Mouse (Mus musculus): ENCODE results near the gene Rerg. TPM values are rescaled to one million over a fixed set of nuclear protein-coding genes. Genes with fewer than 3 reads are reported as not detected.

Gene Rerg
- total and polyA plus RNA-seq, 3 experiments = 0.05 TPM; not detected in 2

DNA sequence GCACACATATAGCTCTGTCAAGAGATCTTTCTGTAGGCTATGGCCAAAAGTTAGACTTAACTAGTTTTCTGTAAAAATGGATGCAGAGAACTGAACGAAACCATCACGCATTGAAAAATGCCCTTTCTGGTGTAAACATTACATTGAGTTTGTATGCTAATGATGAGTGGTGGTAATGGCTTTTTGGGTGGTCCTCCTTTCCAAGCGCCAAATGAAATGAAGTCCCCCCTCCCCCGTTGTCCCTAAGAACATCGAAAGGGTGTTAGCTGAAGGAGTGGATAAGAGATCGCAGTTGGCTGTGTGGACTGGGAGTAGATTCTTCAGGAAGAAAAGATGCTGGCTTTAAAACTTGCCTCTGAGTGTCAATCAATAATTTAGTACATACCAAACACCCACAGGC, 20.3 kb upstream of the Rerg start:
- Histone ChIP-seq H3K4me1 (ENCODE audit: insufficient read depth, low read depth, low read length) (no peaks in the 10 kb centered on the region), H3K9me3 (replicated peaks) (peaks cover 59% of the 10 kb centered on the region), H3K27me3 (ENCODE audit: insufficient read depth, low read length) (no peaks in the 10 kb centered on the region), H3K4me3 (ENCODE audit: low read depth, low read length) (no peak overlapping the region), H3K36me3 (replicated peaks) (no peaks in the 10 kb centered on the region)
- DNase-seq (ENCODE audit: low spot score) (no peak), ATAC-seq (ENCODE audit: extremely low read depth, insufficient number of reproducible peaks, low FRiP score, poor library complexity, severe bottlenecking) (no peak)
- TF ChIP-seq GATA1 (IDR thresholded peaks at IDR 0.05; ENCODE audit: borderline replicate concordance, low read length) = no peak
- TF ChIP-seq POLR2AphosphoS5 (IDR thresholded peaks at IDR 0.05; ENCODE audit: insufficient replicate concordance, low read depth, low read length) = no peak
- no peak for TF ChIP-seq CTCF (IDR thresholded peaks at IDR 0.05; ENCODE audit: low read depth, low read length)
- no peak for TF ChIP-seq TAL1 (conservative IDR thresholded peaks at IDR 0.05; ENCODE audit: low read depth, low read length)
- no peak for TF ChIP-seq GATA2 (IDR thresholded peaks at IDR 0.05; ENCODE audit: borderline replicate concordance, low read depth, low read length)

DNA sequence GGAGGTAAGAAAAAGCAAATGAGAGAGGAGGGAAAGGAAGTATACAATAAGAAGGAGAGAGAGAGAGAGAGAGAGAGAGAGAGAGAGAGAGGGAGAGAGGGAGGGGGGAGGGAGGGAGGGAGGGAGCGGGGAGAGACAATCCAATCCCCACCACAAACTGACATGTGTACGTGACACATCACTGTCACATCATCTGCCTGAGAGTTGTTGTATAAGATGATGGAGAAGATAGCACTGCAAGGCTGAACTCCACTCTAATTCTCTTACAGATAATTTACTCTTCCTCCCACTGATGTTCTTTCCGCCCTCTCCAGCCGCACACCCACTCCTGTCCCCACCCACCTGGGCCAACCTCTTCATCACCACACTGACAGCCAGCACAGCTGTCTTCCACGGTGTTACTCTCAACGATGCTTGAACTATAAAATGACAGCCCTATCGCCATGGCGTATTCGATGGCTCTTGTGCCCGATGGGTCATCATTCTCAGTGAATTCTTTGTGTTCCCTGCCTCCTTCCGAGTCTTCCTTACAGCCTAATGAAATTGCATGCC, 18.2 kb upstream of the Rerg start:
- H3K4me3 ChIP-seq (ENCODE audit: low read depth, low read length) = no peak overlapping the region
- H3K4me1 ChIP-seq (ENCODE audit: insufficient read depth, low read depth, low read length) = no peaks in the 10 kb centered on the region
- no peaks in the 10 kb centered on the region for H3K27me3 ChIP-seq (ENCODE audit: insufficient read depth, low read length)
- H3K36me3 ChIP-seq (replicated peaks) = no peaks in the 10 kb centered on the region
- H3K9me3 ChIP-seq (replicated peaks) = peaks cover 50% of the 10 kb centered on the region
- no peak for ATAC-seq (ENCODE audit: extremely low read depth, insufficient number of reproducible peaks, low FRiP score, poor library complexity, severe bottlenecking)
- no peak for TF ChIP-seq TAL1 (conservative IDR thresholded peaks at IDR 0.05; ENCODE audit: low read depth, low read length)
- no peak for TF ChIP-seq CTCF (IDR thresholded peaks at IDR 0.05; ENCODE audit: low read depth, low read length)
- TF ChIP-seq POLR2AphosphoS5 (IDR thresholded peaks at IDR 0.05; ENCODE audit: insufficient replicate concordance, low read depth, low read length) = no peak
- no peak for TF ChIP-seq GATA1 (IDR thresholded peaks at IDR 0.05; ENCODE audit: borderline replicate concordance, low read length)
- no peak for TF ChIP-seq GATA2 (IDR thresholded peaks at IDR 0.05; ENCODE audit: borderline replicate concordance, low read depth, low read length)
- DNase-seq (ENCODE audit: low spot score) = no peak

DNA sequence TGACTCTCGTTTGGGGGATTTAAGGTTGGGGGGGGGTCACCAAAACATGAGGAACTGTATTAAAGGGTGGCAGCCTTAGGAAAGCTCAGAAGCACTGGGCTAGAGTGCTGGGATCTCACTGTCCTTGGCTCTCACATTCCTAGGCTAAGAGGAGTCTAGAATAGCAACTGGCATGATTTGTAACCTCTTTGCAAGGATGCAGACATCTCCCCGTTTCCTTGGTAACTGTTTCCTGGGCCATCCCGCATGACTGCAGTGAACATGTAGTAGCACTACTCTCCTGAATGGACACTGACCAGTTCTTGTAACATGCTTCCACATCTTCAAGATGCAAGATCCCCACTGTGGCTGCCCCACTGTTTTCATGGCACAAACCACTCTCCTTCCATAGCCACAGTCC, 17.1 kb upstream of the Rerg start:
- ATAC-seq (ENCODE audit: extremely low read depth, insufficient number of reproducible peaks, low FRiP score, poor library complexity, severe bottlenecking) = no peak
- Histone ChIP-seq H3K27me3 (ENCODE audit: insufficient read depth, low read length) (no peaks in the 10 kb centered on the region), H3K4me1 (ENCODE audit: insufficient read depth, low read depth, low read length) (no peaks in the 10 kb centered on the region), H3K36me3 (replicated peaks) (no peaks in the 10 kb centered on the region), H3K9me3 (replicated peaks) (peaks cover 53% of the 10 kb centered on the region), H3K4me3 (ENCODE audit: low read depth, low read length) (no peak overlapping the region)
- TF ChIP-seq CTCF (IDR thresholded peaks at IDR 0.05; ENCODE audit: low read depth, low read length) = no peak
- no peak for DNase-seq (ENCODE audit: low spot score)

DNA sequence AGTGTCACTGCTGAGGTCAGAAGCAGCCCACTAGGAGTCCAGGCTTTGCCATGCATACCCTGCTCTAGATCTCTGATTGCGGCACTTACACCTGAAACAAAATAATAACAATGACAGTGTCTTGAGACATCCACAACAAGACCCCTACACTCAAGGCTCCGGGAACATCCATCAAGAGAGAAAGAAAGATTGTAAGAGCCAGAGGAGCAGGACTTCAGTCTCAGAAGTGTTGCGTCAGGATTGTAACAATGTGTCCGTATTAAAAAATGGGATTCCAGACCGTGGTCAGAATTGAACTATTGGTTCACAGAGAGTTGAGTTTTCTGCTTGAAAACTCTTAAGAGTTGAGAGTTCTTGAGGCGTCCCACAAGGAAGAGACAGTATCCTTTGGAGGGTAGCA, 10.3 kb upstream of the Rerg start:
- H3K4me1 ChIP-seq (ENCODE audit: insufficient read depth, low read depth, low read length) = no peaks in the 10 kb centered on the region
- no peak for DNase-seq (ENCODE audit: low spot score)
- TF ChIP-seq TAL1 (conservative IDR thresholded peaks at IDR 0.05; ENCODE audit: low read depth, low read length) (no peak), GATA2 (IDR thresholded peaks at IDR 0.05; ENCODE audit: borderline replicate concordance, low read depth, low read length) (no peak), GATA1 (IDR thresholded peaks at IDR 0.05; ENCODE audit: borderline replicate concordance, low read length) (no peak), POLR2AphosphoS5 (IDR thresholded peaks at IDR 0.05; ENCODE audit: insufficient replicate concordance, low read depth, low read length) (no peak), CTCF (IDR thresholded peaks at IDR 0.05; ENCODE audit: low read depth, low read length) (no peak)
- H3K27me3 ChIP-seq (ENCODE audit: insufficient read depth, low read length) = no peaks in the 10 kb centered on the region
- no peak overlapping the region for H3K4me3 ChIP-seq (ENCODE audit: low read depth, low read length)
- no peak for ATAC-seq (ENCODE audit: extremely low read depth, insufficient number of reproducible peaks, low FRiP score, poor library complexity, severe bottlenecking)
- peaks cover 43% of the 10 kb centered on the region for H3K9me3 ChIP-seq (replicated peaks)
- no peaks in the 10 kb centered on the region for H3K36me3 ChIP-seq (replicated peaks)

DNA sequence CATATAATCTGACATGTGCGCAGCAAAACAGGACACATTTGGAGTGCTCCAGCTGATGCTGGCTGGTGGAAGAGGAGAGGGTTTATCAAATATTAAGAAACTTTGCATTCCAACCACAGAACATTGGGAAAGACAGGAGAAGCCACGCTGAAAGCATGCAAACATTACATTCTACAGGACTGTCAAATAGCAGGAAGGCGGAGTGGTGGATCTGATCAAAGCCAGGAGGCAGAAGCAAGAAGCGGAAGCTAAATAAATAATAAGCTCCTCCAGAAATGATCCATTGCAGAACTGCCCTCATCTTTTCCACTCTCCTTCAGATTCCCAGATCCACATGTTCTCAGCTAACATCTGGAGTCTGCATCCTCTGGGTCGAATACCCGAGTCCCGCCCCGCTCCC, 9.8 kb upstream of the Rerg start:
- Histone ChIP-seq H3K27me3 (ENCODE audit: insufficient read depth, low read length) (no peaks in the 10 kb centered on the region), H3K9me3 (replicated peaks) (peaks cover 44% of the 10 kb centered on the region), H3K4me1 (ENCODE audit: insufficient read depth, low read depth, low read length) (no peaks in the 10 kb centered on the region), H3K36me3 (replicated peaks) (no peaks in the 10 kb centered on the region), H3K4me3 (ENCODE audit: low read depth, low read length) (no peak overlapping the region)
- ATAC-seq (ENCODE audit: extremely low read depth, insufficient number of reproducible peaks, low FRiP score, poor library complexity, severe bottlenecking) = no peak
- no peak for DNase-seq (ENCODE audit: low spot score)
- no peak for TF ChIP-seq POLR2AphosphoS5 (IDR thresholded peaks at IDR 0.05; ENCODE audit: insufficient replicate concordance, low read depth, low read length)
- no peak for TF ChIP-seq CTCF (IDR thresholded peaks at IDR 0.05; ENCODE audit: low read depth, low read length)
- no peak for TF ChIP-seq TAL1 (conservative IDR thresholded peaks at IDR 0.05; ENCODE audit: low read depth, low read length)
- TF ChIP-seq GATA2 (IDR thresholded peaks at IDR 0.05; ENCODE audit: borderline replicate concordance, low read depth, low read length) = no peak
- TF ChIP-seq GATA1 (IDR thresholded peaks at IDR 0.05; ENCODE audit: borderline replicate concordance, low read length) = no peak

DNA sequence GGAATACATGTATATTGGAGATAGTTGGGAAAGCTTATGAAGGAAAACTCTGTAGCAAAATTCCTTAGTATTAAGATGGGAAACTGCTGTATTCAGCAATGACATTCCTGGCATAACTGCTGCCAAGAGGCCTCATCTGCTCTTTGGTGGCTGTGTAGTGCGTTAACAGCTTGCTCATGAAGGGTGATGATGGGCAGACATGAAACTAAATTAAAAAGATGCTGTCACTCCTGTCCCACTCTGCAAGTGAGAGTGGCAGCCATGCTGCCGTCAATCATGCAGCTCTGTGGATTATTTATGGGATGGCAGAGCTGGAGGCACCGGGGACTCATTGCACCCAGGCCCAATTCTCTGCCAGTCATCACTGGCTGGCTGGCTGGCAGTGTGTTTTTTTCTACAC, 8.7 kb upstream of the Rerg start:
- TF ChIP-seq TAL1 (conservative IDR thresholded peaks at IDR 0.05; ENCODE audit: low read depth, low read length) (no peak), GATA1 (IDR thresholded peaks at IDR 0.05; ENCODE audit: borderline replicate concordance, low read length) (no peak), GATA2 (IDR thresholded peaks at IDR 0.05; ENCODE audit: borderline replicate concordance, low read depth, low read length) (no peak), POLR2AphosphoS5 (IDR thresholded peaks at IDR 0.05; ENCODE audit: insufficient replicate concordance, low read depth, low read length) (no peak), CTCF (IDR thresholded peaks at IDR 0.05; ENCODE audit: low read depth, low read length) (no peak)
- H3K4me1 ChIP-seq (ENCODE audit: insufficient read depth, low read depth, low read length) = no peaks in the 10 kb centered on the region
- H3K9me3 ChIP-seq (replicated peaks) = peaks cover 45% of the 10 kb centered on the region
- H3K36me3 ChIP-seq (replicated peaks) = no peaks in the 10 kb centered on the region
- no peak overlapping the region for H3K4me3 ChIP-seq (ENCODE audit: low read depth, low read length)
- no peak for DNase-seq (ENCODE audit: low spot score)
- no peaks in the 10 kb centered on the region for H3K27me3 ChIP-seq (ENCODE audit: insufficient read depth, low read length)
- no peak for ATAC-seq (ENCODE audit: extremely low read depth, insufficient number of reproducible peaks, low FRiP score, poor library complexity, severe bottlenecking)

DNA sequence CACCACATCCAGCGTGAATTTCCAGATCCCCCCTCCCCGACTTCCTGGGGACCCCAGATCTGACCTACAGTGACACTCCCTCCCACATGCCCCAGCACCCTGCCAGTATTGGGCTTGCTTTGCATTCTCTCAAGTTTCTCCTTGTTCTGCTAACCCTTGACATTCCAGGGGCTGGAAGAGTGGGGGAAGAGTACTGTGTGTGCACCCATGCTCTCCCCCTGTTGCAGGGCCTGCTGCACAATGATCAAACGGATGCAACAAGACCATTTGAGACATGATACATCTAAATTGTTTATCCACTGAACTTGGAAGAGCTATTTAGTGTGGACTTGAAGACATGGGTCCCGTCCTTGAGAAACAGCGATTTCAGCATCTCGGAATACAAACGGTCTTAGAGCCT, 349 bp upstream of the Rerg start:
- DNase-seq (ENCODE audit: low spot score) (no peak), ATAC-seq (ENCODE audit: extremely low read depth, insufficient number of reproducible peaks, low FRiP score, poor library complexity, severe bottlenecking) (no peak)
- Histone ChIP-seq H3K4me3 (ENCODE audit: low read depth, low read length) (no peak overlapping the region), H3K9me3 (replicated peaks) (peaks cover 65% of the 10 kb centered on the region), H3K27me3 (ENCODE audit: insufficient read depth, low read length) (no peaks in the 10 kb centered on the region), H3K4me1 (ENCODE audit: insufficient read depth, low read depth, low read length) (no peaks in the 10 kb centered on the region), H3K36me3 (replicated peaks) (no peaks in the 10 kb centered on the region)
- TF ChIP-seq CTCF (IDR thresholded peaks at IDR 0.05; ENCODE audit: low read depth, low read length) = no peak
- no peak for TF ChIP-seq GATA2 (IDR thresholded peaks at IDR 0.05; ENCODE audit: borderline replicate concordance, low read depth, low read length)
- no peak for TF ChIP-seq GATA1 (IDR thresholded peaks at IDR 0.05; ENCODE audit: borderline replicate concordance, low read length)
- TF ChIP-seq POLR2AphosphoS5 (IDR thresholded peaks at IDR 0.05; ENCODE audit: insufficient replicate concordance, low read depth, low read length) = no peak
- TF ChIP-seq TAL1 (conservative IDR thresholded peaks at IDR 0.05; ENCODE audit: low read depth, low read length) = no peak

Measured in G1E (cell line).